Mouse (Mus musculus) lung, embryonic 16.5 days (tissue): ENCODE measurements at regions not wholly inside any gene's neighbourhood (a gene's known extent, or its start where the extent isn't known, plus 50 kb on each side); places are given as distances from the start of the nearest gene placed in this dataset.

Experiments
- ATAC-seq: fragments of 200-750 bp; cut with Nextera tagmentation; 2 replicates; pipeline ENCODE4 v1.8.0; 2017; ENCODE audit warnings: low read depth, mild to moderate bottlenecking, moderate library complexity
- H3K27ac ChIP-seq: fragments of 300-500 bp; sonication (generic); 2 replicates; pipeline ENCODE4 v1.5.1; 2014; ENCODE audit warnings: mild to moderate bottlenecking, control low read depth, low read length
- H3K27me3 ChIP-seq: fragments of 300-500 bp; sonication (generic); 2 replicates; pipeline ENCODE4 v1.6.1; 2014; ENCODE audit warnings: low read depth, low read length, mixed read lengths; ENCODE audit not compliant: control insufficient read depth, insufficient read depth
- H3K36me3 ChIP-seq: fragments of 300-500 bp; sonication (generic); 2 replicates; pipeline ENCODE4 v1.6.1; 2014; ENCODE audit warnings: low read length; ENCODE audit not compliant: control insufficient read depth, insufficient read depth
- H3K4me1 ChIP-seq: fragments of 300-500 bp; sonication (generic); replicated peaks from 2 replicates; pipeline ENCODE4 v1.6.1; 2014; ENCODE audit warnings: low read length, mixed read lengths; ENCODE audit not compliant: control insufficient read depth, insufficient read depth
- H3K4me2 ChIP-seq: fragments of 300-500 bp; sonication (generic); 2 replicates; pipeline ENCODE4 v1.6.1; 2014; ENCODE audit warnings: low read depth, low read length, control low read depth
- H3K4me3 ChIP-seq: fragments of 300-500 bp; sonication (generic); 2 replicates; pipeline ENCODE4 v1.5.1; 2014; ENCODE audit warnings: mild to moderate bottlenecking, low read length, control low read depth
- H3K9ac ChIP-seq: fragments of 300-500 bp; sonication (generic); 2 replicates; pipeline ENCODE4 v1.6.1; 2014; ENCODE audit warnings: low read length, control low read depth
- H3K9me3 ChIP-seq: fragments of 300-500 bp; sonication (generic); 2 replicates; pipeline ENCODE4 v1.6.1; 2016; ENCODE audit warnings: low read length; ENCODE audit not compliant: control insufficient read depth
- WGBS: fragments of 180-500 bp; shearing (Covaris S2); extraction: QIAGEN DNeasy Blood & Tissue Kit; methylation state at CpG from one replicate; pipeline ENCODE4 v1.1.7; 2014; 5-methylcytosine and 5-hydroxymethylcytosine counted together

DNA sequence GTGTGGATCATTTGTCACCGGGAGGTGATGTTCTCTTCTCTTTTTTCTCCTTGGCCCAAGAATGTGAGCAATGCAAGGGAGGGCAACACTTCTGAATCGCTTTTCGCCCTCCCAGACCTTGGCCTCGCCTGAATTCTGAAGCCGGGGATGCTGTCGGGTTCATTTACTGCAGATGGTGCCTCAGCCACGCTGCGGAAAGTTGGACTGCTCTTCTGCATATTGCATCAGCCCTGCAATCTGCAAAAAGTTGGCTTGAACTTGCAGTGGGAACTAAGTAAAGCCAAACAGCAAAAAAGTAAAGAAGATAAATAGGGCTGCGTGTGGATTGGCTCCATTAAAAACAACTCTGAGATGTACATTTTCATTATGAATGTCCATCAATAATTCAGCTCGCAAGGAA, 55.9 kb upstream of the Dok5 start:
- Histone ChIP-seq H3K27me3 (no peaks in the 10 kb centered on the region), H3K36me3 (no peaks in the 10 kb centered on the region), H3K27ac (no peak overlapping the region), H3K4me3 (no peak overlapping the region), H3K4me1 (no peaks in the 10 kb centered on the region), H3K9me3 (0 out of 2 replicates have a peak, but pooled peaks cover 3% of the 10 kb centered on the region), H3K4me2 (no peak overlapping the region), H3K9ac (no peak overlapping the region)
- 0 out of 2 replicates have a peak, but pooled peaks have one; percentile 36 for ATAC-seq
- WGBS = 82% methylated on average over 10 of the region's 10 CpGs

DNA sequence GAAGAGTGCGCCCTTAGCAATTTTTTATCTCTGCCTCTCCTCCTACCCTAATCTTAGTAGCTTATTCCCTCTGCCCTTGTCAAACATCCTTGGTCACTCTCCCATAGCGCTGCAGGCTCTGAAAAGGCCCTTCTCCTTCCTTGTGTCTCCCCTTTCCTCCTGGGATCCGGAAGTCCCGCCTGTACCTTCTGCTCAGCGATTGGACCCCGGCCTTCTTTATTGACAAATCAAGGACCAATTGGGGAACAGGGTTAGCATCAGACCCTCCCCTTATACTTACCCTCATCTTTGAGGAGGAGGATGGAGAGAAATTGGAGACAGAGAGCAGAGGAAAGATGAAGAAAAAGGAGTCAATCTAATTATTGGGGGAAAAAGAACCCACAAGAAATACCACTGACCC, 57.9 kb upstream of the Dok5 start:
- H3K4me1 ChIP-seq = no peaks in the 10 kb centered on the region
- H3K36me3 ChIP-seq = no peaks in the 10 kb centered on the region
- H3K9me3 ChIP-seq = 0 out of 2 replicates have a peak, but pooled peaks cover 3% of the 10 kb centered on the region
- H3K27ac ChIP-seq = no peak overlapping the region
- ATAC-seq = no peak
- no peak overlapping the region for H3K4me2 ChIP-seq
- 82% methylated on average over 6 of the region's 6 CpGs for WGBS
- H3K27me3 ChIP-seq = no peaks in the 10 kb centered on the region
- no peak overlapping the region for H3K9ac ChIP-seq
- H3K4me3 ChIP-seq = no peak overlapping the region

DNA sequence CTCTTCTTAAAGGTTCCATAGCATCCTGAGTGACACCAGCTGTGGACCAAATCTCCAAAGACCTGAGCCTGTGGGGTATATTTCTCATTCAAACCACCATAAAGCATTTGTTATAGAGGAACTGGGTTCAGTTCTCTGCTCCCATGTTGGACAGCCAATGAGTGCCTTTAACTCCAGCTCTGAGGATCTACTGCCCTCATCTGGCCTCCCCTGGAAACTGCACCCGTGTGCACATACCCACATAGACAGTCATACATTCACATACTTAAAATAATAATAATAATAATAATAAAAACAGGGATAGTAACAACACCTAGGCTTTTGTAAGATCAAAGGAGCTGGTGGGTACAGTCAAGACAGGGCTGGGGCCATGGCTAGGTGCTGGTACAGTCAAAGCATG, 58.8 kb upstream of the Dok5 start:
- no peak overlapping the region for H3K27ac ChIP-seq
- H3K36me3 ChIP-seq = no peaks in the 10 kb centered on the region
- no peak overlapping the region for H3K4me3 ChIP-seq
- 0 out of 2 replicates have a peak, but pooled peaks cover 3% of the 10 kb centered on the region for H3K9me3 ChIP-seq
- H3K4me2 ChIP-seq = no peak overlapping the region
- no peaks in the 10 kb centered on the region for H3K27me3 ChIP-seq
- no peak for ATAC-seq
- H3K4me1 ChIP-seq = no peaks in the 10 kb centered on the region
- 85% methylated on average over 1 of the region's 1 CpGs for WGBS
- H3K9ac ChIP-seq = no peak overlapping the region

- Histone ChIP-seq H3K9me3 (no peaks in the 10 kb centered on the region), H3K27ac (no peak overlapping the region), H3K9ac (no peak overlapping the region), H3K27me3 (no peaks in the 10 kb centered on the region), H3K4me2 (no peak overlapping the region), H3K36me3 (no peaks in the 10 kb centered on the region), H3K4me3 (no peak overlapping the region), H3K4me1 (no peaks in the 10 kb centered on the region)
- no peak for ATAC-seq
- WGBS = 90% methylated on average over 12 of the region's 12 CpGs
Measured at GRCm38 (mm10) chr2:170668960-170669359, 62.6 kb upstream of the Dok5 start.

DNA sequence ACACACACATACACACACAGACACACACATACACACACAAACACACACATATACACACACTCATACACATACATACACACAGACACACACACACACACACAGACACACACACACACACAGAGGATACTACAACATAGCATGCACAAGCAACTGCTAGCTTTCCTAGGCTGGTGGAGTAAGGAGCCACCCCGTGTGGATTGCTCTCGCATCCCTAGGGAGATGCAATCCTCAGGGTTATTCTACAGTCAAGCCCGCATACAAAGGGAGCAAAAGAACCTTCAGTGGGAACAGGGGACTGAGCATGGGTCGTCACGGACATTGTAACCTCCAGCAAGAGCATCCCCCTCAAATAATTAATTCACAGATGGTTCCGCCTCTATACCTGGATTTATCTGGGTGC, 63.1 kb upstream of the Dok5 start:
- H3K27me3 ChIP-seq = no peaks in the 10 kb centered on the region
- no peak overlapping the region for H3K4me2 ChIP-seq
- 80% methylated on average over 6 of the region's 6 CpGs for WGBS
- no peak overlapping the region for H3K9ac ChIP-seq
- no peak for ATAC-seq
- H3K4me1 ChIP-seq = no peaks in the 10 kb centered on the region
- H3K27ac ChIP-seq = no peak overlapping the region
- no peak overlapping the region for H3K4me3 ChIP-seq
- H3K9me3 ChIP-seq = no peaks in the 10 kb centered on the region
- no peaks in the 10 kb centered on the region for H3K36me3 ChIP-seq

GRCm38 (mm10) chr2:170662069-170662980, 60.5 kb upstream of the 4930470P17Rik start:
- peak; percentile 68 for ATAC-seq
- H3K9ac ChIP-seq = no peak overlapping the region
- no peaks in the 10 kb centered on the region for H3K36me3 ChIP-seq
- no peaks in the 10 kb centered on the region for H3K9me3 ChIP-seq
- H3K4me1 ChIP-seq = no peaks in the 10 kb centered on the region
- 70% methylated on average over 24 of the region's 25 CpGs for WGBS
- H3K4me3 ChIP-seq = no peak overlapping the region
- H3K27me3 ChIP-seq = no peaks in the 10 kb centered on the region
- H3K27ac ChIP-seq = no peak overlapping the region; the same call in 1 of the 2 replicates
- H3K4me2 ChIP-seq = no peak overlapping the region

DNA sequence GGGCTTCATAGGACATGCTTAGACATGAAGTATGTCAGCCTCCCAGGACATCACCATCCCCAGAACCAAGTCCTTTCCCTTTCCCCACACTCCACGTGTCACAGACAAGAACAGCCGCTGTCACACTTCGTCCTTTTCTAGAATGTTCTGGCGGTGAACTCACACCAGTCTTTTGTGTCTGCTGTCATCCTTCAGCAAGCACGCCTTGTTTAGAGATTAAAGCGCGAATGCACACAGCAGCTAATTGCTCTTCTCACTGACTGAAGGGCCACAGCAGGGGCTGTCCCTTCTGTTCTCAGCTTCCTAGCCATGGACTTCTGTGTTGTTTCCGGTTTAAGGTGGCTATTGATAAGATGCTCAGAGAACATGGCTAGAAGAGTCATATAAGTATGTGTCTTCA, 57.5 kb upstream of the 4930470P17Rik start:
- H3K4me3 ChIP-seq = no peak overlapping the region
- no peak for ATAC-seq
- no peaks in the 10 kb centered on the region for H3K27me3 ChIP-seq
- no peak overlapping the region for H3K4me2 ChIP-seq
- no peak overlapping the region for H3K27ac ChIP-seq
- no peaks in the 10 kb centered on the region for H3K9me3 ChIP-seq
- no peaks in the 10 kb centered on the region for H3K4me1 ChIP-seq
- H3K9ac ChIP-seq = no peak overlapping the region
- 55% methylated on average over 8 of the region's 8 CpGs for WGBS
- H3K36me3 ChIP-seq = no peaks in the 10 kb centered on the region

DNA sequence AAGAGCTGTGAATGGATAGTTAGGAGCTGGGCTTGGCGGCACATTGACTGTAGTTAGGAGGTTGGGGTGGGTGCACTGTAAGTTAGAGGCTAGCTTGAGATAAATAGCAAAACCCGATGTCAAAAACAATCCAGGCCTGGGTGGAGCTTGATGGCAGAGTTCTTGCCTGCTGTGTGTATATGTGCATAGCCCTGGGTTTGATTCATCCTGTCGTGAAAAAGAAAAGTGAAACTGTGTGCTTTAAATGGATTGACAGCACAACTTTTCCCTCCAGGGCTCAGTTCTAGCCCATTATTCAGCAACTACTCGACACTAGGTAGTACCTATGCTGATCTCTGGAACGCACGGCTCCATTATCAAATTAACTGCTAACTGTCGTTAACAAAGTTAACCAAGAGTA, 56.7 kb upstream of the 4930470P17Rik start:
- Histone ChIP-seq H3K4me1 (no peaks in the 10 kb centered on the region), H3K4me2 (peak overlapping the region; percentile 9; the same call in 1 of the 2 replicates), H3K36me3 (no peaks in the 10 kb centered on the region), H3K9ac (no peak overlapping the region), H3K4me3 (no peak overlapping the region), H3K9me3 (no peaks in the 10 kb centered on the region), H3K27me3 (no peaks in the 10 kb centered on the region), H3K27ac (no peak overlapping the region)
- 39% methylated on average over 7 of the region's 7 CpGs for WGBS
- ATAC-seq = no peak

- Histone ChIP-seq H3K4me2 (no peak overlapping the region), H3K9me3 (no peaks in the 10 kb centered on the region), H3K9ac (no peak overlapping the region), H3K27me3 (no peaks in the 10 kb centered on the region), H3K36me3 (no peaks in the 10 kb centered on the region), H3K27ac (no peak overlapping the region), H3K4me3 (no peak overlapping the region), H3K4me1 (no peaks in the 10 kb centered on the region)
- 9% methylated on average over 7 of the region's 7 CpGs for WGBS
- ATAC-seq = peak; percentile 62
Measured at GRCm38 (mm10) chr2:170657821-170658221, 56.0 kb upstream of the 4930470P17Rik start.
